Mouse (Mus musculus): ENCODE data around the gene Pde4a. TPM values are rescaled to one million over a fixed set of nuclear protein-coding genes. Genes with fewer than 3 reads are reported as not detected.

Gene Pde4a
- total and polyA plus RNA-seq, 3 experiments, result 1.7 to 7.6 (median 4.8) TPM

DNA sequence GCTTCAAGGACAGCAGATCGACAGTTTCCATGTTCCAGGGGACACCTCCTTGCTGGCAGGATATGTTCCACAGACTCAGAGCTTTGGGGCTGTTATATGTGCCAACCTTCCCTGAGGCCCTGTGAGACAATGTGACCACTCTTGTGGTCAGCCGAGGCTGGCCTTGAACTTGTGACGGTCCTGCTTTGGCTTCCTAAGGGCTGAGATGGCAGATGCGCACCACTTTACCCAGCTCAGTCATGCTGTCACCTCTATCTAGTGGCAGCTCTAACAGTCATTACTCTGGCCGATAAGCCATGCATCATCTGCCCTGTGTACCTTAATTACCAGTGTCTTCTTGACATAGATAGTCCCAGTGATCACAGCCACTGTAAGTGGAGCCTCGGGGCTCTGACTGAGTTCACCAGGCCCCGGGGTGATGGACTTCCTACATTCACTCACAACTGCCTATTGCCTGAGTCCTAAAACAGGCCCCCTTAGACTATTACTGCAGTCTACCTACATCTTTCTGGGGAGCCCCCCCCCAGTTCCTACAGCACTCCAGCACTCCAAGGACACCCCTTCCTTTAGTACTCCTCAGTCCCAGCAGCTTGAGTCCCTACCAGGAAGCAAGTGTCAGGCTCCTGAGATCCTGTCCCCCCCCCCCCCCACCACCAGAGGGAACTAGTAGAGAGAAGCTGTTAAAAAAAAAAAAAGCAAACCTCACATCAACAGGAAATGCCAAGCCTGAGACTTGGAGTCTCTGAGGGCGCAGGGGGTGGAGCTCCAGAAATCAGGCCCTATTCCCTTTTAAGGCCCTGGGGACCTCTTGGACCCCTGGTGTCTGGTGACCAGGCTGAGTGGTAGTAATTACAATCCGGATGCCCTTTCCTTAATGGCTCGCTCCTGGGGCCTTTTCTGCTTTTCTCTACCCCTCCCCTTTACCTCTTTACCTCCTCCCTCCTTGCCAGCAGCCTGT is 1.9 kb downstream of the Pde4a start:
- H3K4me1 ChIP-seq (ENCODE audit: control insufficient read depth in 1 of 2, insufficient read depth in 2 of 2), result peaks cover 19 to 38% of the 10 kb centered on the region in 2 experiments

DNA sequence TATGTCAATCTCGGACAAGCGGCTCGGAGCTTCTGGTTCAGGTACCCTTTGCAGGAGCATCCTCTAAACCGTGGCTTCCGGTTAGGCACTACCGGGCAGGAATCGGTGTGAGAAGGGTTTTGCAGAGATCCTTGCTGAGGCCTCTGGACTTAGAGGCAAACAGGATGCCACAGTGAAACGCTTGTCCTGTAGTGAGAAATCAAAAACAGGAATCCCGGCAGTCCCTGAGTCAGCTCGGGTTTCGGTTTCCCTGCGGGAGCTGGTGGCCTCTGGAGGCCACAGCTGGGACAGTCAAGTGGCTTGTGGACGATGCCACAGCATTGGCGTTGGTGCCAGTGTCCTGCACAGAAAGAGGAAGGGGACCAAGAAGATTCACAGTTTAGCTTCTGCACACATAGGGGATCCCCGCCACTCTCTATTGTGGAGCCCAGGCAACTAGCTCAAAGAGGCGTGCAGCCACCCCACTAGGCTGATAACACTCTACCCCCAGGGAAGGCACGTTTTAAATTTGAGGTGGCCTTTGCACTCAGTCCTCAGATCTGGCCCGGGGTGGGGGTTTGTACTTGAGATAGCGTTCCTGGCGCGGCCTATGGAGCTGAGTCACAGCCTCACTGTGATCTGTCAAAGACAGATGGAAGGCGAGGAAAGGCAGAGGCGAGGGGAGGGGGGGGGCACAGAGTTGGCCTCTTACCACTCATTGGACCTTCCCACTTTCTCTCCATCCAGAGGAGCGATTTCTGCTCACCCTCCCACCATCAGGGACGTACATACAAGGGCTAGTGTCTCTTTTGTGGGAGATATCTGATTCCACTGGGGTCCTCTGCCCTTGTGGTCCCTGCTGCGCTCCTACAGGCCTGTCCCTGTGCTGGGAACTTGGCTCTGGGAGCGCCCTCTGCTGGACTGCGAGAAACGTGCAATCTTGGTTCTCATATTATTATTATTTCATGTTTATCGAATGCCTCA is 2.9 kb downstream of the Pde4a start:
- Histone ChIP-seq H3K27ac (ENCODE audit: insufficient read depth, low read depth) (peak overlapping the region; percentile 53), H3K4me2 (ENCODE audit: insufficient read depth, low read depth, poor library complexity, severe bottlenecking) (peak overlapping the region; percentile 51), H3K27me3 (replicated peaks) (no peaks in the 10 kb centered on the region), H3K4me1 (ENCODE audit: control insufficient read depth in 1 of 2, insufficient read depth in 2 of 2) (peaks cover 19 to 38% of the 10 kb centered on the region in 2 experiments), H3K9ac (ENCODE audit: insufficient read depth, low read depth) (peak overlapping the region; percentile 53), H3K36me3 (replicated peaks in 1 of 2; ENCODE audit: control insufficient read depth in 1 of 2, insufficient read depth in 1 of 2, low read length in 1 of 2) (peaks cover 0 to 21% of the 10 kb centered on the region in 2 experiments), H3K79me2 (replicated peaks; ENCODE audit: control insufficient read depth, extremely low read depth, insufficient read depth, poor library complexity, severe bottlenecking) (no peaks in the 10 kb centered on the region), H3K9me3 (replicated peaks; ENCODE audit: low read length) (peaks cover 12% of the 10 kb centered on the region), H3K4me3 (replicated peaks in 1 of 3; ENCODE audit: low read depth in 2 of 3, low read length in 2 of 3, poor library complexity in 1 of 3) (peak overlapping the region; percentile 31 to 58 (median 54))
- in situ Hi-C loops (cut with MboI; ENCODE audit: low pct_ligation_motif_present, low pct_unique_long_range_greater_than_20kb, low sequenced_read_pairs), result no loop called here
- peak; percentile 84 for DNase-seq (ENCODE audit: extremely low read depth)
- dilution Hi-C loops (cut with MboI; ENCODE audit: extremely low pct_ligation_motif_present, extremely low pct_unique_long_range_greater_than_20kb, low sequenced_read_pairs), result no loop called here
- TF ChIP-seq POLR2AphosphoS2 (IDR thresholded peaks at IDR 0.05; ENCODE audit: low read depth, low read length), result no peak
- no peak for TF ChIP-seq USF2 (conservative IDR thresholded peaks at IDR 0.05; ENCODE audit: low read depth, low read length)
- TF ChIP-seq ETS1 (conservative IDR thresholded peaks at IDR 0.05; ENCODE audit: low read depth, low read length), result 0 out of 2 replicates have a peak, but pooled peaks have one; percentile 16
- TF ChIP-seq ZNF384 (IDR thresholded peaks at IDR 0.05; ENCODE audit: low read depth, low read length), result no peak
- no peak for TF ChIP-seq ELF1 (IDR thresholded peaks at IDR 0.05; ENCODE audit: low read depth, low read length)
- TF ChIP-seq MXI1 (IDR thresholded peaks at IDR 0.05; ENCODE audit: low read depth, low read length), result no peak
- no peak for TF ChIP-seq NRF1 (IDR thresholded peaks at IDR 0.05; ENCODE audit: low read depth, low read length)
- no peak; the same call in 1 of the 2 replicates for TF ChIP-seq MEF2A (IDR thresholded peaks at IDR 0.05; ENCODE audit: borderline replicate concordance, low read depth, low read length)
- no peak for TF ChIP-seq JUND (conservative IDR thresholded peaks at IDR 0.05; ENCODE audit: low read depth, low read length)
- TF ChIP-seq PAX5 (IDR thresholded peaks at IDR 0.05; ENCODE audit: low read length), result no peak
- no peak for TF ChIP-seq JUN (IDR thresholded peaks at IDR 0.05; ENCODE audit: insufficient read depth, low read depth, low read length)
- no peak for TF ChIP-seq ZMIZ1 (IDR thresholded peaks at IDR 0.05; ENCODE audit: low read depth, low read length)
- TF ChIP-seq IRF4 (IDR thresholded peaks at IDR 0.05; ENCODE audit: low read depth, low read length), result peak; percentile 23; the same call in 1 of the 2 replicates
- 0 out of 2 replicates have a peak, but pooled peaks have one; percentile 30 for TF ChIP-seq MYC (IDR thresholded peaks at IDR 0.05; ENCODE audit: low read depth, low read length)
- no peak for TF ChIP-seq GABPA (IDR thresholded peaks at IDR 0.05; ENCODE audit: insufficient replicate concordance, low read depth, low read length)
- no peak for TF ChIP-seq UBTF (IDR thresholded peaks at IDR 0.05; ENCODE audit: low read depth, low read length)
- TF ChIP-seq TBP (conservative IDR thresholded peaks at IDR 0.05; ENCODE audit: low read depth, low read length), result no peak
- no peak for TF ChIP-seq MAX (IDR thresholded peaks at IDR 0.05; ENCODE audit: low read length)
- TF ChIP-seq BHLHE40 (IDR thresholded peaks at IDR 0.05; ENCODE audit: low read depth, low read length), result no peak
- TF ChIP-seq NELFE (IDR thresholded peaks at IDR 0.05; ENCODE audit: low read depth, low read length), result no peak
- TF ChIP-seq EP300 (IDR thresholded peaks at IDR 0.05; ENCODE audit: low read length), result no peak
- no peak for TF ChIP-seq POLR2A (IDR thresholded peaks at IDR 0.05; ENCODE audit: low read depth, low read length)
- peak; percentile 52 for TF ChIP-seq RAD21 (IDR thresholded peaks at IDR 0.05; ENCODE audit: low read depth, low read length)
- no peak for TF ChIP-seq TCF12 (IDR thresholded peaks at IDR 0.05; ENCODE audit: low read depth, low read length)
- TF ChIP-seq ZC3H11A (IDR thresholded peaks at IDR 0.05; ENCODE audit: low read depth, low read length), result no peak
- TF ChIP-seq RCOR1 (conservative IDR thresholded peaks at IDR 0.05; ENCODE audit: low read depth, low read length), result no peak

More for the DNA sequence above, 1.9 kb downstream of the Pde4a start:
- DNase-seq (ENCODE audit: extremely low read depth), result peak; percentile 58
- Histone ChIP-seq H3K9ac (ENCODE audit: insufficient read depth, low read depth) (peak overlapping the region; percentile 53; the same call in 1 of the 2 replicates), H3K4me3 (replicated peaks in 1 of 3; ENCODE audit: low read depth in 2 of 3, low read length in 2 of 3, poor library complexity in 1 of 3) (peak overlapping the region; percentile 9 to 58 (median 54)), H3K79me2 (replicated peaks; ENCODE audit: control insufficient read depth, extremely low read depth, insufficient read depth, poor library complexity, severe bottlenecking) (no peaks in the 10 kb centered on the region), H3K4me2 (ENCODE audit: insufficient read depth, low read depth, poor library complexity, severe bottlenecking) (peak overlapping the region; percentile 51; the same call in 1 of the 2 replicates), H3K36me3 (replicated peaks in 1 of 2; ENCODE audit: control insufficient read depth in 1 of 2, insufficient read depth in 1 of 2, low read length in 1 of 2) (peaks cover 0 to 21% of the 10 kb centered on the region in 2 experiments), H3K9me3 (replicated peaks; ENCODE audit: low read length) (peaks cover 12% of the 10 kb centered on the region), H3K27ac (ENCODE audit: insufficient read depth, low read depth) (no peak overlapping the region), H3K27me3 (replicated peaks) (no peaks in the 10 kb centered on the region)
- in situ Hi-C loops (cut with MboI; ENCODE audit: low pct_ligation_motif_present, low pct_unique_long_range_greater_than_20kb, low sequenced_read_pairs), result no loop called here
- dilution Hi-C loops (cut with MboI; ENCODE audit: extremely low pct_ligation_motif_present, extremely low pct_unique_long_range_greater_than_20kb, low sequenced_read_pairs), result no loop called here
- TF ChIP-seq SIN3A (IDR thresholded peaks at IDR 0.05; ENCODE audit: low read length), result no peak
- no peak for TF ChIP-seq BHLHE40 (IDR thresholded peaks at IDR 0.05; ENCODE audit: low read depth, low read length)
- TF ChIP-seq ZNF384 (IDR thresholded peaks at IDR 0.05; ENCODE audit: low read depth, low read length), result peak; percentile 89

Measured in CH12.LX (cell line).